Mouse (Mus musculus): ENCODE data around the gene Plcxd3. TPM values are rescaled to one million over a fixed set of nuclear protein-coding genes. Genes with fewer than 3 reads are reported as not detected.

Gene Plcxd3
- total RNA-seq (2021): 10 to 100 TPM; 37.4 to 37.7 TPM

DNA sequence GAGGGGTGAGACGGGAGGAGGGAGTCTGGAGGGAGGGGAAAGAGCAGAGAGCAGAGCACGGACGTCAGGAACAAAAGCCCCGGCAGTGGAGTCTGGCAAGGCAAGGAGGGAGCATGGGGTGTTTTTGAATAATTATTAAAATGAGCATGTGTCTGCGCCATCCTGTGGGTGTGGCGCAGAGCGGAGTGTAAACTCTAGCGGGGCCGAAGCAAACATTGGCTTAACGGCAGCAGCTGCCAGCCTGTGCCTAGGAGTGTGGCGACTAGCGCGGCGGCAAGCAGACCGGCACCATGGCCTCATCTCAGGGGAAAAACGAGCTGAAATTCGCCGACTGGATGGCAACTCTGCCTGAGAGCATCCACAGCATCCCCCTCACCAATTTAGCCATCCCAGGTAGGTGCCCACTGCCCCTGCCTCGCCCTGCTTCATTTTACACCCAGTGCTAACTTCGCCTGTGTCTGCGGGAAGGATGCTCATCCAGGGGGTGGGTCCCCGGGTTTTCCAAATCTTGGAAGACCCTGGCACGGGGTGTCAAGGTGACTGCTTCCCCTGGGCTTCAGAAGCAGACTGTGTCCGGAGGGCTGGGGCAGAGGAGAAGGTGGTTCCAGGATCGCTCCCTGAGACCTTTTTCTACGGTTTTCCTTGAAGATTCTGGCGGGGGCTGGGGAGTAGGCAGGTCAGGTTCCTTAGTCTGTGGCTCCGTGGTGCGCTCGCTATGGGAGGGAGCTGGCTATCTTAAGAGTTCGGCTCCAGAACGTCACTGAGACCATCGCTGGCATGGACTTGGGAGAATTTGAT is at the start of gene Plcxd3:
Gene Plcxd3 (plus strand): TSS at position 69 of the 798 bp plus-strand sequence.
- peak; percentile 45 to 59 for DNase-seq (ENCODE audit: low spot score in 2 of 2)
- intact Hi-C loops (cut with DNase I): no loop called here

DNA sequence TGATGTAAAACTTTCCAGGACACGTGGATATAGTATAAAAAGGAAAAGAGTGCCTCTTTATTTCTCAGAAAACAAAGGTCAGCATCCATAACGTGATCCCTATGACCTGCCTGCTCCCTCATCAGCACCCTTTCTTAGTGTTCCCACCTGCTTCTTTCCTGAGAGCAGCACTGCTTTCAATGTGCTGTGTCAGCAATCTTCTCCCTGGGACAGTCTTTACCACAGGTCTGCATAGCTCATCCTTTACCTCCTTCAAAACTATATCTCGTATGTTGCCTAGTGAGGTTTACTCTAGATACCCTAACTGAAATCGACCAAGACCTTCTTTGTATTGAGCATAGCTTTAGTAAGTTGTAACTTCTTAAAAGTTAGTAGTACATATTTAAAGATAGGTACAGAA is 43.4 kb upstream of the Plcxd3 start:
- intact Hi-C loops (cut with DNase I): no loop called here
- no peak for DNase-seq (ENCODE audit: low spot score in 2 of 2)

DNA sequence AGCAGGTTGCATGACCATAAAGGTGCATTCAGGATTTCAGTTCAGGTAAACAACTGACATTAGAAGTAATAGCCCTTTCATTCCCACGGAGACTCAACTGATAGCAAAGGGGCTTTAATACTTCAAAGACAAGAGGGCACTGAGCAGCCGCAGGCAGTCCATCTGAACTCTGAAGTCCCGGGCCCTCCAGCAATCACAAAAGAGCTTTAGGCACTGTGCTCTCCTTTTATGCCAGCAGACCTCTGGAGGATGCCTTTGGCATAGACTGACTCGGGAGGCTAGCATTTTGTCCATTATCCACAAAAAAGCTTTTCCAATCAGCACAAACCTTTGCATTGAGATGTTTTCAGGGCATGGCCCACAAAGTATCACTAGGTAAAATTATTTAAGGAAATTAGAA is 33.7 kb upstream of the Plcxd3 start:
- intact Hi-C loops (cut with DNase I): no loop called here

DNA sequence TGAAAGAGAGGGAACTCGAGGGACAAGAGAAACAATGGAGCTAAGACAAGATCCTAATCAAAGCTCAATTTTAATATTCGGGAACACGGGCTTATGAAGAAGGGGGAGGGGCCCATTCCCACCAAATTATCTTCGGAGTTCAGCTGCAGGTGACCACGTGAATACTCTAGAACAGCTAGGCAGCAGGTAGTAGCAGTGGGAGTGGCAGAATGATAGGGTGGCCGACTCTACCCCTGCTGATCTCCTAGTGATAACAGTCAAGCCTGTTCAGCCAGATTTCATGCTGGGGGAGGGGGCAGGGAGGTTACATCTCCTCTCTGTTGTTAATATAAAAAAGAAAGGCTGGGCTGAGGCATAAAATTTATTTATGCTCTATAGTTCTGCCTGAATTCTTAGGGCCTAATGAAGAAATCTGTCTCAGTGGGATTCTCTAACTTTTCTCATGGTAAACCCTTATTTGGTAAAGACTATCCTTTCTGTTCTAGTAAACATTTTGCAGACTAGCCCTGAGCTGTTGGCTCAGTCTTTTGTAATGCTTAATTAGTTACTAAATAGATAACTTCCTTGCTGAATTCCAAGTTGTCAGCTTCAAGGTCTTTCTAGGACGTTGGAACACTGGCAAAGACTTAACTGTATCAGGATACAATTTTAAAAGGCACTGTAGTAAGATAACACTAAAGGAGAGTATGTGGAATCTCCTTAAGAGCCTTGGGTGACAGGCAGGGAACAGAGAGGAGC is 26.3 kb upstream of the Plcxd3 start:
- intact Hi-C loops (cut with DNase I): no loop called here
- DNase-seq (ENCODE audit: low spot score in 2 of 2): no peak

More for the DNA sequence above, 33.7 kb upstream of the Plcxd3 start:
- no peak for DNase-seq (ENCODE audit: low spot score in 2 of 2)

DNA sequence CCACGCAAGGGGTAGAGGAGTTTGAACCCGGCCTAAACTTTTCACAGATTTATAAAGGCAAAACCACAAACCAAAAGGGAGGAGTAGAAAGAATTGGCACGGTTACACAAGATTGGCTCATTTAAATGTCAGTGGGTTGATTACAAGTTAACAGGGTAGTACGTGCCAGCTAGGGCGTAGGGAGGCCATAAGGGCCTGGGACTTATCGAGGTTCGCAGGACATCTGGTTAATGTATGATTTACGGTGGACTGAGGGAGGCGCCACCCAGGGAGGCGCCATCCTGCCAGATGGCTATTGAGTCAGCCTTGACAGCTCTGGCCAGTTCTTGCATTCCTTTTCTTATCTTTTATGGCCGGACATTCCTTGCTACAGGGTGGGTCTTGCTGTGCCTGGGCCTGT is 18.9 kb upstream of the Plcxd3 start:
- intact Hi-C loops (cut with DNase I): no loop called here
- no peak for DNase-seq (ENCODE audit: low spot score in 2 of 2)

DNA sequence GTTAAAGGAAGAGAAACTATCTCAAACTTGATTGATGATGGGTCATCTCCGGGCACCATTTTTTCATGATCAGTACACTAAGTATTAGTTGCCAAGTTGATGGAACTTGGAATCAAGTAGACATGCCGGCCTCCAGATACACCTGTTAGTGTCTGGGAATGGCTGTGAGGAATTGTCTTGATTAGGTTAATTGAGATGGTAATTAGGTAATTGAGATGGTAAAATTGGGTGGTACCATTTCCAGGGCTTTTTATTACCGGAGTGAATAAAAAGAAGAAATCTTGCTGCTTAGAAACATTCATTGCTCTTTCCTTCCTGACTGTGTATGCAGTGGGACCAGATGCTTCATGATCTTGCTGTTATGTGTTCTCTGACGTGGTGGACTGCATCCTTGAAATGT is 17.6 kb upstream of the Plcxd3 start:
- intact Hi-C loops (cut with DNase I): no loop called here
- no peak for DNase-seq (ENCODE audit: low spot score in 2 of 2)

DNA sequence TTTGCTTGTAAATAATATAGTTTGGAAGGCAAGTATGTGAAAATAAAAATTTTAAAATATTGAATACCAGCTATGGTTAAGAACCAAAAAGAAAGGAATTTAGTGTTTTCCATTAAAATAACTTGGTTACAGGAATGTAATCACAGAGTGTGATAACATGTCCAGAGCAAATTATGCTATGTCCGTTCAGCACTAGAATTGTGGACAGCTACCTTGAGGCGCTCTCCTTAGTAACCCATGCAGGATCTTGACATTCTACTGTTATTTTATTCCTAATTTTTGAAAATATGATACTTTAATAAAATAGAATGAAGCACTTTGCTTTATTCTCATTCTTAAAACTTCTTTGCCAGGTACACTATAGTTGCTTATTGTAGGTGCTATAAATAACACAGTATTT is 7.5 kb upstream of the Plcxd3 start:
- no peak for DNase-seq (ENCODE audit: low spot score in 2 of 2)
- intact Hi-C loops (cut with DNase I): no loop called here

DNA sequence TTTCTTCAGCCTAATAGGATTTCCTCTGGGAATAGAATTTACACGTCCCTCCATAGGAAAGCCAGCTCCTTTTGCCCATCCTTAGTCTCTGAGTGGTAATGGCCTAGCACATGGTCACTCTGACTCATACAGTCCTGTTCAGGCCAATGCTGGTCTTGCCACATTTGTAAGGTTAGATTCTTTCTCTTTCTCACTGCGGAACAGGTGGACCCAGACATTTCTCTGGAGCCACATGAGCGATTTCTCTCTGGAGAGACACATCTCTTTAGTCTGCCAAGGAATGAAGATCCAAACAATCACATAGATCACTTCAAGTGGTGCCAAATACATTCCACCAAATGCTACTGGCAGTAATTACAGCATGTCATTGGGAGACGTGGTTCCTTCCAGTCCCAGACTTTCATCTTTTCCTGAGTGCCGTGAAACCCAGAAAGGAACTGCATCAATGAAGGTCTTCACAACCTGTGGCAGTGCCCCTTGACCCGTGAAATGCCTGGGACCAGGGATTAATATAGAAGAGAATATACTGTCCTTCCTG is 769 bp upstream of the Plcxd3 start:
- intact Hi-C loops (cut with DNase I): no loop called here
- DNase-seq (ENCODE audit: low spot score in 2 of 2): no peak

DNA sequence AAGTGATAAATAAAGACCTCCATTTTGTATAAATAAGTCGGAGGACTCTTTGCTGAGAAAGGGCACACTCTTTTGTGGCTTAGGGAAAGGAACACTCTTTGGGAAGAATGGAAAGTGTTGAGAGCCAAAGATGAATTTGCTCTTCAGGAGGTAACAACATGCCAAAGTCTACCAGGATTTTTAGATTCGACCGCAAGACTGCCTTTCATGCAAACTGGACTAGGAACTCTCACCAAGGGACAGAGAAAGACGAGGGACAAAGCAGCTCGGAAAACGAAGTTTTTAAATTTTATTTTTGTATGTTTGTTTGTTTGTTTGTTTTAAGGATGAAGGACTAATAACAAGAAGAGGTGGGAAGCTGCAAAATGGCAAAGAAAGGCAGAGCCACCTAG is 264 bp upstream of the Plcxd3 start:
- intact Hi-C loops (cut with DNase I): no loop called here
- DNase-seq (ENCODE audit: low spot score in 2 of 2): no peak

DNA sequence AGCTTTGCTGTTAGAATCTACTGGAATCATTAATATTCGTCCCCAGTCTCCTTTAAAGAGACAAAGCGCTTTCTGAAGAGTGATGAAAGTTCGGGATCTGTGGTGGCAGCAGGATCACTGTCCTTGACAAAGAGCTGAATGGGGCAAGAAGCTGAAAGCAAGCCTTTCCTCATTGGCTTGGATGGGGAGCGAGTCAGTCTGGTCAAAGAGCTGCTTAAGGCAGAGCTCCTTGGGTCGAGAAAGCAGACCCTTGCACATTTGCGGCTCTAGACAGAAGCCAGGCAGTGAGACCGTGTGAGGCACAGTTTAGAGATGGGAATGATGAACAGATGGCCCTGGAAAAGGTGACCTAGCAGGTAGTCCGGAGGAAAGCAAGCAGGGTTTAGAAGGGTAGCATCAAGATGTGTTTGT is 935 bp downstream of the Plcxd3 start:
- intact Hi-C loops (cut with DNase I): no loop called here
- no peak for DNase-seq (ENCODE audit: low spot score in 2 of 2)

DNA sequence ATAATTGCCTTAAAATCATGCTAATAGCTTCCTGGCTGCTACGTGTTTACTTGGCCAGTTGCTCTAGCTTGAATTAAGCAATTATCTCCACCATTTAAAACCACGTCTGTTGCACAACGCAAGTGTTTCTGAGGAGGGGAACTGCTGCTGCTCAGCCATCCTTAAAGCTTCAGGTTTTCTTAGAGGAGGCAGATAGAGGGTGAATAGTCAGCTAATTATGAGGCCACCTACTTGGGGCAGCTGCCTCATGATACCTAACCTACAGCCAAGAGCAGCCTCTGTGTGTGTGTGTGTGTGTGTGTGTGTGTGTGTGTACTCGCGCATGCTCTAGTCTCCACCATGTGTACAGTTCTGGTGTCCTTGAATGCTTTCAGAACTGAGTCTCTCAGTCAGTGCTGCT is 3.5 kb downstream of the Plcxd3 start:
- intact Hi-C loops (cut with DNase I): no loop called here
- DNase-seq (ENCODE audit: low spot score in 2 of 2): no peak

DNA sequence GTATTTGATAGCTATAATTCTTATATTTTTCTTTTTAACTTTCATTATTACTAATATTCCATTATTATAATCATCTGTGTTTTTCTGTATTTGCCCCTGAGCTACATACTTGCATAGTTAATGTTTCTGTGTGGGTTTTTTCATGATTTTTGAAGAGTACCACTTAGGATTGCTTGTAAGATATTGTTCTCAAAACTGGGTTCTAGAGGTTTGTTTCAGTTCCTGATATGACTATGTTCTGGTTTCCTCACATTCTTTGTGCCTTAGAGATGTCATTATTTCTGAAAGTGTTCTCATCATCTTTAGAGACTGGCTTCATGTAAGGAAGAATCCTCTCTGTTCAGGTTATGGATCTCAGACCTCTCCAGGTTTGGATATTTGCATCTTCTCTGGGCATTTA is 12.5 kb downstream of the Plcxd3 start:
- intact Hi-C loops (cut with DNase I): no loop called here
- DNase-seq (ENCODE audit: low spot score in 2 of 2): no peak

DNA sequence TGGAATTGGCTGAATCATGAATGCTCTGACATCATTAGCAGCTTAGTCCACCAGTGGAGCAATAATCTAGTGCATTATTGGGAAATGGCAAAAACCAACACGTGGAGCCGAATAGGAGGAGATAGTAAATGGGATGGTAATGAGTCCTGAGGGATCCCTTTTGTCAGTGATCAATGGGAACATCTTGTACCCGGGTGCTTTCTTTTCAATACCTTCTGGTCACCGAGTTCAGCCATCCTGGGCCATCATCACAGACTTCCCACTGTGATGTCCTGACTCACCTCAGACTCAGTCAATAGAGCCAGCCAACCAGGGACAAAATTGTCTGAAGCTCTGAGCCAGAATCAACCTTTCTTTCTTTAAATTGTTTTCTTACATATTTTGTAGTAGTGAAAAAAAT is 24.8 kb downstream of the Plcxd3 start:
- DNase-seq (ENCODE audit: low spot score in 2 of 2): no peak

DNA sequence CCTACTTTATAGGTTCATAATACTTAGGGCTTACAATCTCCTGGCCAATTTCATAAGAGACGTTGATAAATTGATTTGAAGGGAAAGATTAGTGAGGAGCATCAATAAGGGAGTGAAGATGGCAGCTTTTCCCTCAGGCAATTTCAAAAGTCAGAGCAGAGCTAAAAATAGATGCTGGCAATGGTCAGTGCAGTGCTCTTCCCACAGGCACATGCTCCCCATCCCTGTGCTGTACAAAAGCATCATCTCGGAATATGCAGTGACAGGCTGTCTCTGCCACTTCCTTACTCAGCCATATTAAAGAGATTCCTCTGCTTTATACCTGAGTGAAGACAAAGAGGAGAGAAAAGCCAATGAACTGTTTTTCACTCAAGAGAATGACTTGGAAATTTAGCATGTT is 36.0 kb downstream of the Plcxd3 start:
- intact Hi-C loops (cut with DNase I): no loop called here
- DNase-seq (ENCODE audit: low spot score in 2 of 2): no peak

More for the DNA sequence above, 24.8 kb downstream of the Plcxd3 start:
- intact Hi-C loops (cut with DNase I): no loop called here

DNA sequence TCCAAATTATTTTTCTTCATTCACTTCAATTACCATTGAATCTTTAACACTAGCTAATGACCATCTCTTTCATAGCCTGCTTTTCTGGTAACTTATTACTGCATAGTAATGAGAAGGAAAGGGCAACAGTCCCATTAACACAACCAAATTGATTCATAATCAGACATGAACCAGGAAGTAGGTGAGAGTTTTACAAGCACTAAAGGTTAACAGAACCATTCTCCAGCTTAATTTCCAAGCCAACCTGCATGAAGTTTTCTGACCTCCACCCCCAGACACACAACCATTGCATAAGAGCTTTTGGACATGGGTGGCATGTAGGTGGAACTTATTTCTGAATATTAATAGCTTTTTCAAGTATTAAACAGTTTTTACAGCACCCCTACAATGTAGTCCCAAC is 64.8 kb downstream of the Plcxd3 start:
- no peak for DNase-seq (ENCODE audit: low spot score in 2 of 2)
- intact Hi-C loops (cut with DNase I): no loop called here

DNA sequence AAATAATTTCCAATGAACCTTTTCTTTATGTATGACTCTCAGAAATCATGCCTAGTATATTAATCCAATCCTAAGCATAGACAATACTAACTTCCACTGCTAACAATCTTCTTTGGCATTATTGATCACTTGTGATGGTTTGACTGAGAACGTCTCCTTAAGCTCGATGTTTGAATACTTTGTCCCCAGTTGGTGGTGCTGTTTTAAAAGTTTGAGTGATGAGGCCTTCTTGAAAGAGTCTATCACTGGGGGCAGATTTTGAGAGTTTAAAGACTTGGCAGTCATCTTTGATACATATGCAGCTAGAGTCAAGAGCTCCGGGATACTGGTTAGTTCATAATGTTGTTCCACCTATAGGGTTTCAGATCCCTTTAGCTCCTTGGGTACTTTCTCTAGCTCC is 120.9 kb downstream of the Plcxd3 start:
- intact Hi-C loops (cut with DNase I): no loop called here
- no peak for DNase-seq (ENCODE audit: low spot score in 2 of 2)

DNA sequence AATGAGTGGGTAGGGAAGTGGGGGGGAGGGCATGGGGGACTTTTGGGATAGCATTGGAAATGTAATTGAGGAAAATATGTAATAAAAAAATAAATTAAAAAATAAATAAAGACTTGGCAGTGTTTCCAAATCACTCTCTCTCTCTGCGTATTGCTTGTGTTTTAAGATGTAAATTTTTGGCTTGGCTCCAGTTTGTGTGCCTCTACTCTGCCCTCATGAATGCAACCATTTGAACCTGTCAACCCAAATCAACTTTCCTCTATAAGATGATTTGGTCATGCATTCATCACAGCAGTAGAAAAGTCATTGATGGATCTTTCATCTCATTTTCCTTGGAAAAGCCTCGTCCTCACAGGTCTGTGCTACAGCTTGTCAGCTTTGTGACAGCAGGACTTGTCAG is 121.7 kb downstream of the Plcxd3 start:
- no peak for DNase-seq (ENCODE audit: low spot score in 2 of 2)
- intact Hi-C loops (cut with DNase I): no loop called here

DNA sequence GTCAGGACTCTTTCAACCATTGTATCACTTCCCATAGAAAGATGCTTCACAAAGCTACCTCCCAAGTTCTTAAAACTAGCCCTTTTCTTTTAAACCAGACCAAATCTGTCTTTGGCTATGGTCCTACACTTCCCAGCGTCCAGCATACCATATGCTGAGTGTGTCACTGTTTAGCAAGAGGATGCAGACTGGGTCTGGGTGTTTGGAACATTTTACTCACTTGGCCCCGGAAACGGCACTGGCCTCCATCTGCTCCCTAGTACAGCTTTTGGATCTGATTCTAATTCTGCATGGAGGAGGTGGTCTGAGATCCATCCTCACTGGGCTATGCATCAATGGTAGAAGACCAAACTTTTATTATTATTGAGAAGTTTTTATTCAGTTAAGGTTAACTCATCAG is 122.7 kb downstream of the Plcxd3 start:
- DNase-seq (ENCODE audit: low spot score in 2 of 2): peak in 1 of 2 experiments; percentile 80
- intact Hi-C loops (cut with DNase I): no loop called here

DNA sequence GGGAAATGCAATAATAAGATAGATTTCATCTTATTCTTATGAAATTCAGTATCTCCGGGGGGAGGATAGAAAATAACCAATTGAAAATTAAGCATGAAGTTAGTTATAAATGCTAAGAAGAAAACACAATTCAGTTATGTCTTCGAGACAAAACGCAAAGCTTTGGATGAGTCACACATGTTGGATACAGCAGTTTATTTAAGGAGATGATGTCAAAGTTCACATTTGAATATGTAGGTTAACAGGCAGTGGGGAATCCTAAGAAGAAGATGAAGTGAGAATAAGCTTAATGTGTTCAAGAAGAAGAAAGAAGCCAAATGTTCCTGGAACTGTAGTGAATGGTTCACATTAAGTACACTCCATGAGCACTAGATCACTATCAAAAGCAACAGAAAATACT is 128.1 kb downstream of the Plcxd3 start:
- DNase-seq (ENCODE audit: low spot score in 2 of 2): no peak
- intact Hi-C loops (cut with DNase I): no loop called here

DNA sequence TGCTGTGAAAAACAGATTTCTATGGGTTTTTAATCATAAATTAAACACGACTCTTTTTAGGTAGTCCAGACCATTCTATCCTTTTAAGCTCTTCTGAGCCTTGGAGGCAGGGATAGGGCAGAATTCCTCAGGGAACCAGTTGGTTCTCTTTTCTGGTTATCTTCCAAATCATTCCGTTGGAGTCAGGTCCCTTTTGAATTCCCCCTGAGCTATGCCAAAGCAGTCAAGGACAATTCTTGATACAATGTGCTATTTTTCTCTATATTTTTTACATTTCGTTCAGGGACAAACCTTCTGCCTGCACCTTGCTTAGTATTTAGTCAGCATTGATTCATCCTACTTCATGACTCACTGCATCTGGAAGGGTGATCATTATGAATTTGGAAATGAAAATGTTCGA is 128.5 kb downstream of the Plcxd3 start:
- DNase-seq (ENCODE audit: low spot score in 2 of 2): no peak
- intact Hi-C loops (cut with DNase I): no loop called here

DNA sequence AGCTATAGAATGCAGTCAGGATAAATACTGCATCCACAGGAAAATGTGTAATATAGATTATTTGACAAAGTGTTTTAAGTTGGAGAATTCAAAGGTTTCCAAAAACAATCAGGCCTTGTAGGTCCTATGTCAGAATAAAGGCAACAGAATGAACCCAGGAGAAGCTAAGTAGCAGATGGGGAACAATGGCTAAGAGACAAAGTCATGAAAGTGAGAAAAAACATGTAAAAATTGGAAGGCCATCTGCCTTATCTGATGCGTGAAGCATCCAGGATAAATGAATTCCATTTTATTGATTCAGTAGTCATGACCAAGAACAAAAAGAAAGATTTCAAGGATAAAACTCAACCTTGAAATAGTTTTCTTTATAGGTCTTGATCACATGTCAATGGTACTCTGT is 139.4 kb downstream of the Plcxd3 start:
- intact Hi-C loops (cut with DNase I): no loop called here
- no peak for DNase-seq (ENCODE audit: low spot score in 2 of 2)

All from left cerebral cortex, postnatal 25 days (tissue).